ENCODE assay signal across 17 mouse cellular contexts in the genomic region with DNA sequence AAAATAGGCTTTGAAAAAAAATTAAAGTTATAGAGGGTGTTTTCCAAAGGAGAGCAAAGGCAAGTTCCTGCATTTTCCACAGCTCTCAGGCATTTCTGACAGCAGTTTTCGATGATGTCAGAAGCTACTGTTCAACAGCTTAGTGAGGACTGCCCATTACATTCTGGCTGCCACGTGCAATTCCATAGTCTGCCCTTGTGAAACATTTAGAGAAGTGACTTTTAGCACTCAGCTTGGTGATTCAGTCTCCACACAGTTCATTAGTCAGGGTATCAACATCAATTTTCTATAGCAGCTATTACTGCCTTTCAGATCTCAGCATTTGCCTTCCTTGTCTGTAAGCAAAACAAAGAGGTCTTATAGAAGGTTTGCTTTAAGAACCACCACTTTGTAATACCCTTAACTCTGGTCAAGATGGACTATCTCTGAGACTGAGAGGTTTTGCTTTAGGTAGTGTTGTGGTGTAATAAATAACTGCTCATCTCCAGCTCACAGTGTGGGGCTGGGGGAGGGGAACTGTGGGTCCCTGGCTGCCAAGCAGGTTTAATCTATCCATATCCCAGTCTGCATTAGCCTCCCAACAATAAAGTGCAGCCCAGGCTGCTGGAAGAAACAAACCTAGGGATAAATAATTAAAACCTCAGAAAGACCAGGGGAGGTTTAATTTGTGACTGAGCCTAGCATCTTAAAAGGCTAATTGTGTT.
A peak's percentile ranks its signal among the peaks of the same experiment; 100 is the strongest.
DNase-seq lines count a peak whose midpoint lies in the region; ATAC-seq and TF ChIP-seq lines count a peak whose summit lies in the region.
"Had no signal": no experiment of that assay in that cellular context is flagged by ENCODE, and none has a peak within 500 bp of the region (broad histone marks: within the 10 kb centered on the region; RNA-seq: fewer than 3 reads in every experiment).

No protein-coding gene starts in this region.

- peak; percentile 79 for ATAC-seq in kidney, postnatal 0 days (replicated peaks; ENCODE audit: low FRiP score, low read depth)
- peak; percentile 74; the same call in 1 of the 2 replicates for ATAC-seq in neural tube, embryonic 12.5 days (ENCODE audit: low FRiP score, low read depth)
- peak; percentile 75 for ATAC-seq in hindbrain, embryonic 16.5 days
- no peak for ATAC-seq in inflammation-experienced regulatory T-cells, adult 6 months
- ATAC-seq: activated CD4-positive, CD25-positive, alpha-beta regulatory T cell, adult 4 months; forebrain, embryonic 15.5 days; intestine, postnatal 0 days had no signal

- DNase-seq in kidney, postnatal 0 days (ENCODE audit: low spot score): no peak
- DNase-seq in kidney, postnatal 14 days: no peak
- no peak for DNase-seq in neural tube, embryonic 10.5 days (ENCODE audit: extremely low spot score, low spot score)
- DNase-seq in embryo, embryonic 10 days (ENCODE audit: low spot score): no peak
- DNase-seq: adrenal gland, postnatal 36 days; B cell, adult 2 months; cerebellum, postnatal 10 days; kidney, postnatal 36 days had no signal

- no peaks in the 10 kb centered on the region for H3K4me1 ChIP-seq in kidney, postnatal 0 days (replicated peaks; ENCODE audit: insufficient read depth, low read length)
- peaks cover 4% of the 10 kb centered on the region; the same call in 1 of the 2 replicates for H3K4me1 ChIP-seq in neural tube, embryonic 12.5 days
- H3K4me1 ChIP-seq in hindbrain, embryonic 16.5 days (ENCODE audit: control insufficient read depth, insufficient read depth, low read depth, low read length): no peaks in the 10 kb centered on the region; the same call in 1 of the 2 replicates
- H3K4me1 ChIP-seq: forebrain, embryonic 15.5 days; heart, embryonic 10.5 days; limb, embryonic 13.5 days; liver, embryonic 15.5 days had no signal

- no peak overlapping the region for H3K4me2 ChIP-seq in kidney, postnatal 0 days (ENCODE audit: low read length)
- H3K4me2 ChIP-seq in neural tube, embryonic 12.5 days (replicated peaks): no peak overlapping the region
- no peak overlapping the region for H3K4me2 ChIP-seq in hindbrain, embryonic 16.5 days (ENCODE audit: low read length)
- H3K4me2 ChIP-seq: forebrain, embryonic 15.5 days; limb, embryonic 13.5 days; liver, embryonic 15.5 days had no signal

- H3K9ac ChIP-seq in kidney, postnatal 0 days (ENCODE audit: low read depth, low read length): no peak overlapping the region
- no peak overlapping the region for H3K9ac ChIP-seq in neural tube, embryonic 12.5 days
- H3K9ac ChIP-seq in hindbrain, embryonic 16.5 days (ENCODE audit: low read depth, low read length): no peak overlapping the region
- H3K9ac ChIP-seq: forebrain, embryonic 15.5 days; limb, embryonic 13.5 days; liver, embryonic 15.5 days had no signal

- H3K9me3 ChIP-seq in kidney, postnatal 0 days (replicated peaks; ENCODE audit: low read length): no peaks in the 10 kb centered on the region
- no peaks in the 10 kb centered on the region for H3K9me3 ChIP-seq in neural tube, embryonic 12.5 days
- no peaks in the 10 kb centered on the region for H3K9me3 ChIP-seq in hindbrain, embryonic 16.5 days (ENCODE audit: control insufficient read depth, low read length)
- H3K9me3 ChIP-seq: forebrain, embryonic 15.5 days; heart, embryonic 10.5 days; liver, embryonic 15.5 days had no signal

- no peak for TF ChIP-seq CTCF in kidney, postnatal 0 days (IDR thresholded peaks at IDR 0.05; ENCODE audit: low read depth)

- no peaks in the 10 kb centered on the region for H3K27me3 ChIP-seq in kidney, postnatal 0 days (ENCODE audit: insufficient read depth, low read length)
- no peaks in the 10 kb centered on the region for H3K27me3 ChIP-seq in neural tube, embryonic 12.5 days (replicated peaks)
- H3K27me3 ChIP-seq in hindbrain, embryonic 16.5 days (replicated peaks; ENCODE audit: control insufficient read depth, insufficient read depth, low read length): no peaks in the 10 kb centered on the region
- H3K27me3 ChIP-seq: forebrain, embryonic 15.5 days; limb, embryonic 13.5 days; liver, embryonic 15.5 days had no signal

- H3K27ac ChIP-seq in kidney, postnatal 0 days: no peak overlapping the region
- no peak overlapping the region for H3K27ac ChIP-seq in neural tube, embryonic 12.5 days
- H3K27ac ChIP-seq in hindbrain, embryonic 16.5 days (ENCODE audit: low read depth, low read length): no peak overlapping the region
- H3K27ac ChIP-seq: forebrain, embryonic 15.5 days; heart, embryonic 10.5 days; limb, embryonic 13.5 days; liver, embryonic 15.5 days had no signal

- H3K36me3 ChIP-seq in kidney, postnatal 0 days (ENCODE audit: insufficient read depth, low read length): no peaks in the 10 kb centered on the region
- H3K36me3 ChIP-seq in neural tube, embryonic 12.5 days: no peaks in the 10 kb centered on the region
- no peaks in the 10 kb centered on the region for H3K36me3 ChIP-seq in hindbrain, embryonic 16.5 days (ENCODE audit: control insufficient read depth, insufficient read depth, low read length)
- H3K36me3 ChIP-seq: forebrain, embryonic 15.5 days; heart, embryonic 10.5 days; liver, embryonic 15.5 days had no signal

- WGBS in kidney, postnatal 0 days: 74% methylated on average over 2 of the region's 2 CpGs
- 80% methylated on average over 2 of the region's 2 CpGs for WGBS in neural tube, embryonic 12.5 days
- WGBS in hindbrain, embryonic 16.5 days: 76% methylated on average over 2 of the region's 2 CpGs

- H3K4me3 ChIP-seq in kidney, postnatal 0 days (replicated peaks; ENCODE audit: low read depth, low read length): no peak overlapping the region
- no peak overlapping the region for H3K4me3 ChIP-seq in neural tube, embryonic 12.5 days
- no peak overlapping the region for H3K4me3 ChIP-seq in hindbrain, embryonic 16.5 days (ENCODE audit: low read length)
- H3K4me3 ChIP-seq: forebrain, embryonic 15.5 days; heart, embryonic 10.5 days; limb, embryonic 13.5 days; liver, embryonic 15.5 days had no signal
